Mouse (Mus musculus): ENCODE measurements around the gene Midn.
"Not testable (repeated sequence)": the region's sequence is repeated elsewhere in the genome, so short reads cannot be mapped to it uniquely, and the experiment has no call there.

Gene Midn

GRCm38 (mm10) chr10:80158307-80158986 is 10.4 kb downstream of the Midn start:
- no peak for DNase-seq (ENCODE audit: low spot score in 2 of 2)

DNA sequence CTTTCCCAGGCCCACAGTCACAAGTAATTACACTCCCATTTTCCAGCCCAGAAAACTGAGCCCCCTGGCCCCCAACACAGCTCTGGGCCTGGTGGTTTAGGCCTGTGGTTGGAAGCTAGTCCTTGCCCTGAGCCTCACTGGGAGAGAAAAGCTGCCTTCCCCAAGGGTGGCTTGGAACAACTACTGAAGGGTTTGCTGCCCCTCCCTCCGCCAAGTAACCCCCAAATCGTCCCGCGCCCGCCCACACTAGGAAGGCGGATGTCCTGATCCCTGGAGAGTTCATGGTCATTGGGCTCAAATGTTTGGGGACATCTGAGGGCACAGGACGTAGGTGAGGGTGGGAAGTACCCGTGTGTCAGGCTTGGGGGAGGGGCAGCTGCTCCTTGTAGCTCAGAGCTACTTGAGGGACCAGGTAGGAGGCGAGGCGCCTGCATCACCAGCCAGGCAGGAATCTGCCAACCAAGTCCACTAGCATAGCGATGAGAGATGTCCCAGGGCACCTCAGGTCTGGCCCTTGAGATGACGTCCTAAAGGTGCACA is 11.0 kb downstream of the Midn start:
- DNase-seq (ENCODE audit: low spot score in 2 of 2) = no peak

- peak; percentile 93 to 97 for DNase-seq (ENCODE audit: low spot score in 2 of 2)
Measured at GRCm38 (mm10) chr10:80159561-80160454, 11.7 kb downstream of the Midn start.

- no peak for DNase-seq (ENCODE audit: low spot score in 2 of 2)
Measured at GRCm38 (mm10) chr10:80160455-80161371, 12.6 kb downstream of the Midn start.

GRCm38 (mm10) chr10:80161522-80162242 is 13.6 kb downstream of the Midn start:
- DNase-seq (ENCODE audit: low spot score in 2 of 2) = no peak

- DNase-seq (ENCODE audit: low spot score in 2 of 2) = no peak
Measured at GRCm38 (mm10) chr10:80162243-80162608, 14.2 kb downstream of the Midn start.

GRCm38 (mm10) chr10:80162716-80163299 is 14.7 kb downstream of the Midn start:
- no peak for DNase-seq (ENCODE audit: low spot score in 2 of 2)

GRCm38 (mm10) chr10:80163721-80164120 is 15.6 kb downstream of the Midn start:
- no peak for DNase-seq (ENCODE audit: low spot score in 2 of 2)

GRCm38 (mm10) chr10:80164161-80164997 is 16.3 kb downstream of the Midn start:
- DNase-seq (ENCODE audit: low spot score in 2 of 2) = no peak

GRCm38 (mm10) chr10:80164998-80165344 is 16.9 kb downstream of the Midn start:
- DNase-seq (ENCODE audit: low spot score in 2 of 2) = peak; percentile 94 to 98

DNA sequence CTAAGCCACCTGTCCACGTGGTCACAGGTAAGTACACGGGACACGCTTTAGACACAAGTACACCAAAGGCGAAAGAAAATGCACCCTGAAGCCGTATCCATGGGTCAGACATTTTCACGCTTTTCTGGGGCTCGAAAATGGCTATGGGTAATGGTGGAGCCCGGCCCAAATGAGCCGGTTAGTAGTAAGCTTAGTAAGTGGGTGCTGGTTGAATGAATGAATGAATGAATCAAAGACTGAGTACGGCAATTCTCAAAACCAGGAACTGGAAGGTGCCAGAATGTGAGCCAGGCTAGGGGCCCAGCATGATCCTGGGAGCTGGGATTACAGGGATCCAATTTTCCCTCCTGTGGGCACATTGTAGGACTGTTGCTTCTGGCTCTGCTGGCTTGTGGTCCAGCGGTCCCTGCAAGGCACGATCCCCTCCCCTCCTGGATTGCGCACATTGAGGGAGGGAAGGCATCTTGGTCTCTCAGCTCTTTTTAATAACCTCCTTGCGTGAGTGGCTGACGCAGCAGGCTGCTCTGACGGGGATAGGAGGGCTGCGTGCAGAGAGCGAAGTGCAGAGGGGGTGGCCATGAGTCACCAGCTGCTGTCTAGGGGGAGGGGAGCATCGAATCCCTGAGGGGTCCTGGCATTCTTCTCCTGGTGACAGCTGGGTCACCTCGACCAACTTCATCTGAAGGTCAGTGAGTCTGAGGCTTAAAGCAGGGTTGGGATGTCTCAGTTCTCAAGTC is 17.5 kb downstream of the Midn start, which contains the start of gene Cirbp:
TSS of gene Cirbp (plus strand) at position 594 of the 737 bp plus-strand sequence.
- DNase-seq (ENCODE audit: low spot score in 2 of 2) = peak in 1 of 2 experiments; percentile 57

- DNase-seq (ENCODE audit: low spot score in 2 of 2) = not testable (repeated sequence)
Measured at GRCm38 (mm10) chr10:80166136-80166535, 18.1 kb downstream of the Midn start.

- peak; percentile 98 to 99 for DNase-seq (ENCODE audit: low spot score in 2 of 2)
Measured at GRCm38 (mm10) chr10:80167460-80168037, 19.5 kb downstream of the Midn start.

DNA sequence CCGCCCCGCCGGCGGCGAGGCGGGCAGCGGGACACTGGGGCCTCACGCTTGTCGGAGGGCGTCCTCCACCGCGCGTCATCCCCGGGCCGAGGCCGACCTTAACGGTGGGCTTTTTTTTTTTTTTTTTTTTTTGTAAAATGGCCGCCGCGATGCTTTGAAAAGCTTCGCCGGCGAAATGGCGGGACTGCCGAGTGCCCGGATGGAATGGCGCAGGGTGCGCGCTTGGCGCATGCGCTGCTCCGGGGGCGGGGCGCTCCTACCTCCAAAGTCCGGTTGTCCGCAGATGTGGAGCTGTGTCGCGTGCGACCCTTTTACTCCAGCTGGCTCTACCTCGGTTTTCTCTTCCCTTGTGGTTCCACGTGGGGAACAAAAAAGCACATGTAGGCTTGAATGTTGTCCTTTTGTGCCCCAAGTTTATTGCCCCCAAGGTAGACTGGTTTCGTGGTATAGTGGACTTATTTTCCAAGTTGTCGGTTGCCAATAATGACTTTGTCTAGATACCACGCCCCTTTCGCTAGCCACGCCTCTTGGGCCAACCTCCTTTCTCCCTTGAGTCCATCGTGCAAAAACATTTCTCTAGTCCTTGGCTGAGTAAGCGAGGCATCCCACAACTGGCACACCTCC is 20.1 kb downstream of the Midn start:
- peak; percentile 85 to 89 for DNase-seq (ENCODE audit: low spot score in 2 of 2)

DNA sequence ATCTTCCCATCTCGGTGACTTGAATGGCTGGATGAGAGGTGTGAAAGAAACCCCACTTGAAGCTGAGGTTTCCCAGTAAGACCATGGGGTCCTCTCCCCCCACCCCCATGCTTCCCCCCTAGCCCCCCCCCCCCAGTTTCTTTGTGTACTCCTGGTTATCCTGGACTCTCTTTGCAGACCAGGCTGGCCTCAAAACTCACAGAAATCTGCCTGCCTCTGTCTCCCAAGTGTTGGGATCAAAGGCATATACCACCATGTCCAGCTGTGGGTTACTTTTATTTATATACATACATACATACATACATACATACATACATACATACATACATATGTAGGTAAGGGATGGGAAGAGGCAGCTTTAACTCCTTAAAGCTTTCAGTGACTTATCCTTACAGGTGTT is 21.0 kb downstream of the Midn start:
- DNase-seq (ENCODE audit: low spot score in 2 of 2) = no peak

DNA sequence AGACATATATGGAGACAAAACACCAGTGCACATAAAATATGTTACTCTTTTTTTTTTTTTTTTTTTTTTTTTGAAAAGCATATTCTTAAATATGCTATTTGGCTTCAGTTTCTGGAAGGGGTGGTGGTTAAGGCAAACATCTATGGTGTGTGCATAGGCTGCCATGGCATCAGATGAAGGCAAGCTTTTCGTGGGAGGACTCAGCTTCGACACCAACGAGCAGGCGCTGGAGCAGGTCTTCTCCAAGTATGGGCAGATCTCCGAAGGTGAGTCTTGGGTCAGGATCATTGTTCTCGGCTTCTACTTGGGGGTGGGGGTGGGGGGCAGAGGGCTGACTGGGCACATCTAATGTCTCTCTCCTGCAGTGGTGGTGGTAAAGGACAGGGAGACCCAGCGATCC is 21.6 kb downstream of the Midn start:
- no peak for DNase-seq (ENCODE audit: low spot score in 2 of 2)

GRCm38 (mm10) chr10:80170052-80170451 is 22.0 kb downstream of the Midn start:
- DNase-seq (ENCODE audit: low spot score in 2 of 2) = no peak

DNA sequence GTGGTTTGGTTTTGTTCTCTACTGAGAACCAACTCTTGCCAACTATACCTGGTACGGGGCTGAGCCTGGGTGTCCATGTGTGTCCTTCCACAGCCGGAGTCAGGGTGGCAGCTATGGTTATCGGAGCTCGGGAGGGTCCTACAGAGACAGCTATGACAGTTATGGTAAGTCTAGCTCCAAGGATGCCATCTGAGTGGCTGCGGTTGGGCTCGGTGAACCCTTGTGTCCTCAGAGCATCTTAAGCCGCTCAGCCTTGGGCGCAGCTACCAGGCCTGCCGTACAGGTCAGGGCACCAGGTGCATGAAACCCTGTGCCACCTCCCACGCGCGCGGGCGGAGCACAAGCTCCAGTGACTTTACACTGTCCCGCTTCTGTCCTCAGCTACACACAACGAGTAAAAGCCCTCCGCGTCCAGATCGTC is 22.5 kb downstream of the Midn start:
- DNase-seq (ENCODE audit: low spot score in 2 of 2) = no peak

All from frontal cortex, postnatal 25 days (tissue).